Mouse (Mus musculus) heart, postnatal 14 days (tissue): ENCODE measurements around the gene Rbpj. TPM values are rescaled to one million over a fixed set of nuclear protein-coding genes. Genes with fewer than 3 reads are reported as not detected.

ENCODE experiments used
- DNase-seq, 2 experiments: peaks; one replicate each; pipeline ENCODE4 v3.0.0; 2021 to 2022
- intact Hi-C: fragments of 180-260 bp; cut with DNase I; formaldehyde crosslinking; loops from one replicate; pipeline ENCODE4 v1.15.1; 2025
- total RNA-seq, 2 experiments: library from RNA; stranded (reverse); gene quantifications; 2 replicates each; pipeline ENCODE4 v1.2.3; 2021

Rbpj gene
- total RNA-seq, 2 experiments from 2014 or later = 28.6 to 33.9 TPM

DNA sequence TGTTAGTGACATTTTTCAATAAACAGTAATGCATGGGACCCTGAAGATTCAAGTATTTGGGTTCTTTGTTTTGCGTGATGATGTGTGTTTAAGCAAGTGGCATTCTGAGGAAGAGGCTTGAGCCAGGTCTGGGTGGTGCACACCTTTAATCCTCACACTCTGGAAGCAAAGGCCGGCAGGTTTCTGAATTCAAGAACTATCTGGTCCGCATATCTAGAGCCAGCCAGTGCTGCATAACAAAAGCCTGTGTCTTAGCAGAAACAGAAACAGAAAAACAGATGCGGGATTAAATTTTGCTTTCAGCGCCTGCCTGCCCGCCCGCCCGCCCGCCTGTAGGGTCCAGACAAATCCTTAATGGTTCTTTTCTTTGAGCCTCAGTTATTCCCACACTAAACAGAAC, 1.6 kb downstream of the Rbpj start:
- intact Hi-C loops = no loop called here
- no peak for DNase-seq

DNA sequence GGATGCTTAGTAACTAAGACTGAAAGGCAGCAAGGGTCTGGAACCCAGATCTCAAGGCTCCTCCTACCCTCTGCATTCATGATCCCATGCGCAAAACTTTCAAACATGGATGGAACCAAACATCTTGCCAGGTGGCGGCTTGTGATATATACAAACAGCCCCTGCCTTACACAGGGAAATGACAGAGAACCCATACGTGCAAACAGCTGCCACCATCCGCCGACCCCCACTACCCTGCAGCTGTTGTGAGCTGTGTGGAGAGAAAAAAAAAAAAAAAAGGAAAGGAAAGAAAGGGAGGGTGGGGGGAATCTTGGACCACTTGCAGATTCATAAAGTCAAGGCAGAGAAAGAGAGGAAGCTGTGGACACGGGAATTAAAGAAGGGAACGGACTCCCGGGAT, 2.4 kb downstream of the Rbpj start:
- DNase-seq = no peak
- intact Hi-C loops = no loop called here

DNA sequence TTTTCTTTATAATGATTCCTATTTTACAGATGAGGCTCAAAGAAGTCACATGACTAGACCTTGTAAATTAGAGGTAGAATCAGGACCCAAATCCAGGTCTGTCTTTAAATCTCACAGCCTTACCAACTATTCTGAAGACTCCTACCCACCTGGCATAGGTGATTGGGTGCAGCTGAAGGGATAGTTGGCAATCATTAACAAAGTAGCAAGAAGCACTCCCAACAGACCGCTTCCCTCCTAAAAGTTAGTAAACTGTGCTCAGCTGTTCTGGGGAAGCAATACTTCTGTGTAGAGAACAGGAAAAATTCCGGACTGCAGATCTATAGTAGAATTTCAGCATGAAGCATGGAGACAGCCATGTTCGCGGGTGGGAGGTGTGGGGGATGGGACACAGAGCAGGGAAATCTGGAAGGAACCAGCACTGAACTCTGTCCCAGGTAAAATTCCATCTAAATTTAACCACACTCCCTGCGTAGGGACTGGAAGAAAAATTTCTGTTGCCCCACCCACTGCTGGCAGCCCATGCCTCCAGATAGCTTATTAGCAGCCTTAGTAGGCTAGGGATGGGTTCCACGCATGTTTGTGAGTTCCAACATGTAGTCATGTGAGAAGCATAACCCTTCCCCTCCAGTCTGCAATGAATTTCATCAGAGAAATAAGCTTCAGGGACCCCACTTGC, 3.3 kb downstream of the Rbpj start:
- intact Hi-C loops = no loop called here
- peak; percentile 39 to 71 for DNase-seq

DNA sequence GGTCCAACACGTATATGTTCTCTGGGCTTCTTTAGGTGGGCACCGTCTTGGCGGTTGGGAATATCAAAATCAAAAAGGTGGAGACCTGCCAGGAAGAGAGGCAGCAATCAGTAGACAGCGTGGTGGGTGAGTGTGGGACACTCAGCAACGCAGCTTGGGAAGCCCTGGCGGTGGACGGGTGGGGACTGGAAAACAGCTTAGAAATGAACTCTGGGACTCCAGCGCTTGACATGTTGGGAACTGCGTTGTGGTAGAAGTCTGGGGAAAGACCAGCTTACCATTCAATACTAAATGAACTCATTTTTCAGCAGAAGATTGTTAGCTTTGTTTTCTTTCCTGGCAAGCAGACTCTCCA, 3.8 kb downstream of the Rbpj start:
- intact Hi-C loops = no loop called here
- DNase-seq = peak; percentile 24 to 42

DNA sequence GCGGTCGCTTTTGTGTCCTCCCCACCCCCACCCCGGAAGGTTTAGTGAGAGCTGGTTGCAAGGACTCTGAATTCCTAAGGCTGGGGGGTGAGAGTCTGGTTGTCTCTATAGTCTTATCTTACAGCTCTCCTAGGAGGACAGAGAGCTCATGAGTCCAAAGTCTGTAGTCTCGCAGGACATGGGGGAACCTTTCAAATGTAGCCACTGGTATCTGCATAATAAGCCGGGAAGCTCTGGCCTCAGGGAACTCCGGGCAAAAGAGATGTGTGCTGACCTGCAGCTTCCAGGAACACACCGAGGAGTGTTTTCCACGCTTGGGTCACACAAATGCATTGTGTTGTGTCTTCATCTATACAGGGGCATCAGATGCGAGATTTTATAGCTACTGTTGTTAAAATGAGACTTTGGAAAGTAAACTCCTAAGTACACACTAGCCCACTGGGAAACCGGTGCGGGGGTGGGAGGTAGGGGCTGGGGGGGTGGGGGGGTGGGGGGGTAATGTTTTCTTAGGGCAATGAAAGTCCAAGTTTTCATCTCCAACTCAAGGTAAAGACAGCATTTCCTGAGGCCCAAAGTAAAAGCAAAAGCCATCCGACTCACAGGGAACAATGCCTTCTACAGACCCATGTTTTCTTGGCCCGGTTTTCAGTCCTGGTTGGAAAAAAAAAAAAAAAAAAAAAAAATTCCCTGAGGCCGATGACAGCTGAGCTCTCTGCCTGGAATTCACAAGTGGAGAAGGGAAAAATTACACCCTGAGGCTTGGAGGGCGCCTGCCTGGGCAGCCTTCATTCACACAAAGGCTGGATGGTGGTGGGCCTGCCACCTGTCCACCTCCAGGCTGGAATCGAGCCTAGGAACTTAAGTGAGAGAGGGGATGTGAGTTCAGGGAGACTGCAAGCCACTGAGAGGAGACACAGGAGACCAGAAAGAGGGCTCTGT, 4.5 kb downstream of the Rbpj start:
- DNase-seq = peak; percentile 30 to 54
- intact Hi-C loops = no loop called here

DNA sequence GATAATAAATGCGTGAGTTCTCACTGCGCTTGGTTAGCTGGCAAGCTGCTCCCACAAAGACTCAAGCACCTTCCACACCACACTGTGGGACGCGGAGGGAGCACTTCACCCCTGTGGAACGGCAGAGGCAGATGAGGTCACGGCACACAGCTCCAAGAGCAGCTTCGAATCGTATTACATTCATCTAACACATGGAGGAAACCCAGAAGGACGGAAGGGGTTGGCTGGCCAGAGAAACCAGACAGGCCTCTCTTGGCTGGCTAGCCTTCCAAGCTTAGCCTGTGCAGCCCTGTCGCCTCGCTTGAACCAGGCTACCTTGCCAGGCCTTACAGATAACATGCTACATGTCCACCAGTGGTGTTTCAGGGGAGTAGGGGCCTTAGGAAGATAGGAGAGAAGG, 6.5 kb downstream of the Rbpj start:
- intact Hi-C loops = loop anchor here (2.0 kb wide), 1 partner anchor 116 kb away; no protein-coding TSS in a partner anchor
- DNase-seq = peak; percentile 63 to 75

DNA sequence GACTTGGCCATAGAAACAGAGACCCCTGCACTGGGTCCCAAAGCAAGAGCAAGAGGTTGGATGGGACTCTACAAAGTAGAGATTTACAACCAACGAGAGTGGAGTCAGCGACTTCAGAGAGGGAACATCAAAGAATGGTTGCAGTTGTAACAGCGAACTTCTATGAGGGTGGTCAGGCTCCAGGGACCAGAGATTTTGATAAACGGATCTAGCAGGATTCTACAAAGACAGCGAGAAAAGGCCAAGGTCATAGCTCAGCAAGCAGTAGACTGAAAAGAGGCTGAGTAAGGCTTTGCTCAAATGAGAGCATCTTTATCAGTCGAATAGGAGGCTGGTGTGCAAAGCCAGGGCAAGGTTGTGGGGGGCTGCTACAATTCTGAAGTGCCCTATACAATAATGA, 13.2 kb downstream of the Rbpj start:
- no peak for DNase-seq

DNA sequence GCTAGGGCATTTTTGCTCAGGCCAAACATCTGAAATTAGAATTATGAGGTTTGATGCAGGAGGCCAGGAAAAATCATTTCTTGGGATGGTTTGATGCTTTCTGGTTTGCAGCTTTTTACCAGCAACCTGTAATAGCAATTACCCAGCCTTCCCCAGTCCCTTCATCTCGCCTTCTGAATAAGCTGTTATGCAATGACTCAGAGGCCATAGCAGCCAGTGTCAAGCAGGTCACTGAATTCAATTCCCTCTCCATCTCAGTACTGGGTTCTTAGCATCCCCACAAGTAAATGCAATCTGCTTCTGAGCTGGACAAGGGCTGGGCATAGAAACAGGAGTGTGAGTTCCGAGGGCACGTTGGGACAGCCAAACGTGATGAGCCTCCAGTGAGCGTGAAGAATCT, 13.9 kb downstream of the Rbpj start:
- no peak for DNase-seq

More for the DNA sequence above, 13.2 kb downstream of the Rbpj start:
- intact Hi-C loops = no loop called here

DNA sequence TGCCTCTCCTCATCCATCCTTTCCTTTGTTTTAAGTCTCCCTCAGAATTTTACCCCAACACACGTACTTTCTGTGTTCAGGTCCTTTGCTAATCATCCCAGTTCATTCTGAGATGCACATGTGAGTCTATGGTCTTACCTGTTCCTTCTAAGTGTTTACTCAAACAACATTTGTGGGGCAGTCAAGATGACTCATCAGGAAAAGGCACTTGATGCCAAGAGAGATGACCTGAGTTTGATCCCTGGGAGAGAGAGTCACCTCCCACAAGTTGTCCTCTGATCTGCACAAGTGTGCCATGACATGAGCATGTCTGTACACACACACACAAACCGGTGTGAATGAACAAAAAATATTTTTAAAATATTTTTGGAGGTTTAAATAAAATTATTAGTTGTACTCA, 15.1 kb downstream of the Rbpj start:
- intact Hi-C loops = no loop called here
- no peak for DNase-seq

More for the DNA sequence above, 13.9 kb downstream of the Rbpj start:
- intact Hi-C loops = no loop called here

DNA sequence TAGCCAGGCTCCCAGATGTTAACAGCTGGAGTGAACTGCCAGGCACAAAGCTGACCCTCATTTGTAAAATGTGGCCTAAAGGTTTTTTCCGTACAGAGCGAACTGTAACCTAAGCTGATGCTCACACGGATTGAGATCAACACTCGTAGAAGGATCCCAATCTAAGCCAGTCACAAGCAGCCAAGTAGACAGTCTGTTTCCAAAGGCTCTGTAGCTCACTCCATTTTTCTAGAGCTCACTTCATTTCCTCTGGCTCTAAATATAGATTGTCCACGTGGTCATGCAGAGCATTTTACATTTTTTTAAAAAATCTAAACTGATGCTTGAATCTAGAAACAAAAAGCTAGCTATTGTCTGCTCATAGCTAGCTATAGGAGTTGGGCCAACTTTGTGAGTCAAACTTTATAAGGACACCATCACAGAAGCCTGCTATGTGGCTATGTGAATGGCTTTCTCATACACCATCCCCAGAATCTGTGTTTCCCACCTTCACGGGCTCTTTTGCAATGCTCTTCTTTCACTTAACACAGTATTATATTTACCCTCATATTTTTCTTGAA, 19.2 kb downstream of the Rbpj start:
- intact Hi-C loops = no loop called here
- no peak for DNase-seq

DNA sequence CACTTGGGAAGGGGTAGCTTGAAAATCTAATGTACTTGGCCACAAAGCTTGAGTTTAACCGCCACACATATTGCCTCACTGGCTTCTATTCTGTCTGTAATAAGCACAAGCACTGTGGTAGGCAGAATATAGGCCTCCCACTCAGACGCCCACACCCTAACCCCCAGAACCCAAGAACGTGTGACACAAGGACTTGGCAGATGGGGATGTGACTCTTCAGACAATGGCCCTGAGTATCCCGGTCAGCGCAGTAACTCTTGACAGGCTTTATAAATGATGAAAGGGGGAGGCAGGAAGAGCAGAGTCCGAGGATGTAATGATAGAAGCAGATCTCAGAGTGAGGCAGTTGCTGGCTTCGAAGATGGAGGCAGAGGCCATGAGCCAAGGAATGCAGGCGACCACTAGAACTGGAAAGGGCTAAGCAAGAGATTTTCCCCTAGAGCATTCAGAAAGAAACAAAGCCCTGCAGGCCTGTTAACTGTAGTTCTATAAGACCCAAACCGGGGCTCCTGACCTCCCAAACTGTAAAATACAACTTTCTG, 20.1 kb downstream of the Rbpj start:
- no peak for DNase-seq
- intact Hi-C loops = no loop called here

DNA sequence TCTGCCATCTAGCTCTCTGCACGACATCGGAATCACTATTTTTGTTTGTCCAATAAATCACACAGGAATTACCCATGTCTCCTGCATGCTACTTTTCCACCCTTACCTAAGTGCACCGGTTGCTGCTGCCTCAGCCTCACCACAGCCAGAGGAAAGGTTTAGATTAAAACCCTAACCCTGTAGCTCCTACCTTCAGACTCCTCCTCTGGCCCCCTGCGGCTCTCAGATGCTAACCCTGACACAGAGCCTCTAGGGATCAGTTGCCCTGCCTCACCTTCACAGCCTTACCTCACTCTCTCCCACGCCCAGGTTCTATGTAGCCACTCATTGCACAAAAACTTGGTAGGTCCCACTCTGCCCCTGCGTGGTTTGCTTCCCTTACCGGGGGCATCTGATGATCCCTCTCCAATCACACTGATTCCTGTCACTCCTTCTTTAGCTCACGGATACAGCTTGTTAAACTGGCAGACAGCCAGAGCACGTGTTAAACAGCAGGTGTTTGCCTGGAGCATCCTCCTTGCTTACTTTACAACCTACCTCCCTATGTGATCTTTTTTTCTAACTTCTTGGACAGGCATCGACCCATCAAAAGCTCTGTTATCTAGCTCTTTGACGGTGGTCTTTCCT, 21.1 kb downstream of the Rbpj start:
- DNase-seq = no peak
- intact Hi-C loops = no loop called here

DNA sequence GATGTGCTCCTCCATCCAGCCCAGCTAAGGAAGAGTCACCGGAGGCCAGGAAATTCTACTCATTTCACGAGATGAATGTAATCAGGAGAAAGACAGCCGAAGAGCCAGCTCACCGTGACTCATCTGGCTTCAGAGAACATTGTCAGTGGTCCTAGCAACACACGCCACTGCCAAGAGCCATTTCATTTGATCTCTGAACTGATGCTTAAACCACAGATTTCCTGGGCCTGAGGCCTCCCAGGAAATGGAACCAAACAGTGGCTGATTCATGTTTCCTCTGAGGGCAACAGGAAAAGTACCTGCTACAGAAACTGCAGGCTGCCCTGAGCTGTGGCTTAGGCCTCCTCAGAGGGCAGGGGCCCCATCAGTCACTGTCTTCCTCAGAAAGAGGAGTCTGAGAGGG, 24.7 kb downstream of the Rbpj start:
- intact Hi-C loops = no loop called here
- peak in 1 of 2 experiments; percentile 15 for DNase-seq

DNA sequence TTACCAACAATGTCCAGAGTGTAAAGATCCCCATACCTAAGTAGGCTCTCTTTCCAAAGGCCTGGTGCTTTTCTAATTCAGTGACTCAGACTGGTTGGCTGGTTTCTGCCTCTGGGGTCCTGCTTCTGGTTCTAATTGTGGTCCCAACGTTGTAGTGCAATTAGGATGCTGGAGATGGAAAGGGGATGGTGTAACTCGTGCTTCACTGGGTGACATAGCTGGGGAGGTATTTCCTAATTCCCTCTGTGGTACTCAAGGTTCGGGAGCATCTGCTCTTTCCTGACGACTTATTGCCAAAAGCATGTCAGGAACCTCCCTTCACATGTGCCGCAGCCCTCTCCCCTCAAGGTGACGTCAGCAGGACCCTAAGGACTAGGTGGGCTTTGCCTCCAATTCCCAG, 27.8 kb downstream of the Rbpj start:
- DNase-seq = no peak
- intact Hi-C loops = no loop called here

DNA sequence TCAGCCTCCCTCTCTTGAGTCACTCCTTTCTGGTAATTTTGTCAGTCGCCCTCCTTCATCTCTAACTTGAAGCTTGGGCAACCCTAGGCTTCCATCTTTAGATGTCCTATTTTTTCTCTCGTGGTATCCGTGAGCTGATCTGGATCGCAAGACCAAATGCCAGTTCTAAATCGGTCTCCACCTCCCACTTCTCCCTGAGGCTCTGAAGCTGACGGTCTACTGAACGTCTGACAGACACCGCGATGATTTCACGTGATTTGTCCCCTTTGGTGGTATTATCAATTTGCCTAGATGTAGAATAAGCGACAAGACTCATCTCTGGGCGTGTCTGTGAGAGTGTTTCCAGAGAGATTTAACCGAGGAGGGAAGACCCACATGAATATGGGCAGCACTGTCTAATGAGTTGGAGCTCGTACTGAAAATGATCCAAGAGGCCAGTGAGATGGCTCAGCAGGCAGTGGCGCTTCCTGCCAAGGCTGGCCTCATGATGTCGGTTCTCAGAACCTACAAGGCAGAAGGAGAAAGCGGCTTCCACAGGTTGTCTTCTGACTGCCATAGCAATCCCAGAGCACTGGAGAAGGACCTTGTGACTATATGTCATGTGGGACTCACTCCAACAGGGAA, 28.7 kb downstream of the Rbpj start:
- intact Hi-C loops = no loop called here
- no peak for DNase-seq

DNA sequence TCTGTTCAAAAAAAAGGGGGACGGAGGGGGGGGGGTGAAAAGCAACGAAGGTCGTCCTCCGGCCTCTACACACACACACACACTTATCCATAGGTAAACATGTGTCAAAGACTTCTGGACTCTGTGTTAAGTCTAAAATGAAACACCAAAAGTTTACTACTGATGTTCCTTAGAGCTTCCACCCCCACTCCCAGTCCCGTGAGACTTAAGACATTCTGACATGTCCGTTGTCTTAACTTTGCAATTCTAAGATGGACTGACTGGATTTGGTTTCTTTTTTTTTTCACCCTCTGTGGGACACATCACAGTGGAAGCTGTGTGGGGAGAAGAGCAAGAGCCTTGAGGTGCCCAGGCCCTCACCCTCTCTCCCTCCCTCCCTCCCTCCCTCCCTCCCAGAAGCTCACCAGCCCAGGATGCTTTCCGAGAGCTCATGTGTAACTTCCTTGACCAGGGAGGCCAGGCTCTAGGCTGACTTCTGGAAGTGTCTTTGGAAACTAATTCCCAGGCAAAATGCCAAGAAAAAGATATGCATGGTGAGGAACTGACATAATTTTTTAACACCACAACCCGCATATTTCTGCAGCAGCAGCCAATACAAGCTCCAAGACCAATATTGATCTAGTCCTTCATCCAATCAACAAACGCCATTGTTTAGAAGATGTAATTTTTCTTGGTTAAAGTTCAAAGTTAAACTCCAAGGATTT, 31.0 kb downstream of the Rbpj start:
- DNase-seq = peak in 1 of 2 experiments; percentile 33

DNA sequence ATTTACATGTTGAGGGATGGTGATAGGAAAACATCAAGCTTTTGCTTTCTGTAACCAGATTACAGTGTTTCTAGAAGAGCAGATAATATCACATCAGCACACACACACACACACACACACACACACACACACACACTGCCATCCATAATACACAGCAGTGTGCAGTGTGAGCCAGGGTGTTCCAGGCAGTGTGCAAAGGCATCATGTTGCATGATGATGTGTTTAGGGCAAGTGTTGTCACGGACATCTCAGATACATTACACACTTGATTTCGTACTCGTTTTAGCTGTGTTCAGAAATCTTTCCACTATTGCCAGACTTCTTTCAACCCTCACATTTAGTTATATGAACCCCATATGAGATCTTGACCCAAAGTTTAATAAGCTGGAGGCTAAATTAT, 33.6 kb downstream of the Rbpj start:
- DNase-seq = no peak
- intact Hi-C loops = no loop called here

More for the DNA sequence above, 31.0 kb downstream of the Rbpj start:
- intact Hi-C loops = no loop called here

DNA sequence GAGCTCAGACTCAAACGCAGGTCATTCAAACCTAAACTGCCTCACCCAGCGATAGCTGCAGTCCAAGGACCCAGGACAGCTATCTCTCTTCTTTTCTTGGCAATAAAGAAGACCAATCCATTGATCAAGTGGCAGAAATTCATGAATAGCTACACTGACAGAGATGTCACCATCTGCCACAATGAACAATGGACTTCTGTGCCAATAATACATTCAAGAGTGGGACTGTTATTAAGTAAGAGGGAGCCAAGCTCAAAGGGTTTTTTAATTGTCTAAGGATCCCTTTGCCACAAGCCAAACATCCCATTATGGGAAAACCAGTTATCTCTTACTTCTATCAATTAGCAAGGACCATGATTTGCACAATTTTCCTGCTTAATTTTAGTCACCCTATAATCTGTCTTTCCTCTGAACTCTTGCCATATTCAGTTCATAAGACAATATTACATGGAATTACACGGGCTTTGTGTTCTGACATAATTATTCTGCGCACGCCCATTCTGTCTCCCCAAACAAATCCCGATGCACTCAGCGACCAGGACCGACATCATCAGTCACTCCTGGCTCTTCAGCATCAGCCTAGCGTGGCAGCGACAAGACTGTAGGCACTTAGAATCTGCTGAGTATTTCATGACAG, 34.7 kb downstream of the Rbpj start:
- no peak for DNase-seq
- intact Hi-C loops = no loop called here

DNA sequence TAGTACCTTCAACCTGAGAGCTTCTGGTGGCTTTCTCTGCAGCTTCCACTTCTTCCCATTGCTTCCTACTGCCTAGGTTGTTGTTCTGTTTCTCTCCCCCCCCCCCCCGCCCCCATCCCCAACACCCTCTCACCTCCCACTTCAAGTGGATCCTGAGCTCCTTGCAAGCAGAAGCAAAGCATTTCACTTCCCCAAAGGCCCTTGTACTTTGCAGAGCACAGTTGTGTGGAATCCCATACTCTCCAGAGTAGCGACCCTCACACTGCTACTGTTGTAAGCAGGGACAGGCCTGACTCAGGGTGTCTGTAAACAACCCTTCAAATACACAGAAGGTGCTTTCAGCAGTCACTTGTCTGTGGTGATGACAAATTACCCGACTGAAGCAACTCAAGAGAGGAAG, 37.3 kb downstream of the Rbpj start:
- intact Hi-C loops = no loop called here
- DNase-seq = no peak
